Mouse (Mus musculus) frontal cortex, postnatal 14 days (tissue): ENCODE measurements around the gene Tex22.

ENCODE experiments used
- DNase-seq, 2 experiments: peaks; one replicate each; pipeline ENCODE4 v3.0.0; 2022; ENCODE audit warnings: low spot score in 2 of 2

Gene Tex22

GRCm38 (mm10) chr12:113074329-113075062 lies at the start of gene Tex22:
TSS of gene Tex22 (plus strand) at chr12:113074502.
- peak; percentile 78 to 82 for DNase-seq

- no peak for DNase-seq
Observed at GRCm38 (mm10) chr12:113026557-113026956, 47.7 kb upstream of the Tex22 start.

GRCm38 (mm10) chr12:113027495-113027894 lies 46.8 kb upstream of the Tex22 start:
- no peak for DNase-seq

GRCm38 (mm10) chr12:113028067-113028466 lies 46.2 kb upstream of the Tex22 start:
- no peak for DNase-seq

- DNase-seq, result no peak
Observed at GRCm38 (mm10) chr12:113028898-113029297, 45.4 kb upstream of the Tex22 start.

GRCm38 (mm10) chr12:113030046-113030445 lies 44.3 kb upstream of the Tex22 start:
- no peak for DNase-seq

- no peak for DNase-seq
Observed at GRCm38 (mm10) chr12:113030993-113031392, 43.3 kb upstream of the Tex22 start.

- no peak for DNase-seq
Observed at GRCm38 (mm10) chr12:113031441-113031840, 42.9 kb upstream of the Tex22 start.

GRCm38 (mm10) chr12:113032296-113033250 lies 41.7 kb upstream of the Tex22 start:
- DNase-seq, result no peak

GRCm38 (mm10) chr12:113035093-113035492 lies 39.2 kb upstream of the Tex22 start:
- no peak for DNase-seq

- no peak for DNase-seq
Observed at GRCm38 (mm10) chr12:113036996-113037395, 37.3 kb upstream of the Tex22 start.

- DNase-seq, result no peak
Observed at GRCm38 (mm10) chr12:113038414-113038813, 35.9 kb upstream of the Tex22 start.

GRCm38 (mm10) chr12:113041481-113042439 lies 32.5 kb upstream of the Tex22 start:
- peak; percentile 52 to 63 for DNase-seq

GRCm38 (mm10) chr12:113042543-113042942 lies 31.8 kb upstream of the Tex22 start:
- DNase-seq, result no peak

- no peak for DNase-seq
Observed at GRCm38 (mm10) chr12:113044916-113045677, 29.2 kb upstream of the Tex22 start.

- no peak for DNase-seq
Observed at GRCm38 (mm10) chr12:113046861-113047260, 27.4 kb upstream of the Tex22 start.

- DNase-seq, result no peak
Observed at GRCm38 (mm10) chr12:113048103-113048502, 26.2 kb upstream of the Tex22 start.

- DNase-seq, result no peak
Observed at GRCm38 (mm10) chr12:113049836-113050235, 24.5 kb upstream of the Tex22 start.

- no peak for DNase-seq
Observed at GRCm38 (mm10) chr12:113050671-113051070, 23.6 kb upstream of the Tex22 start.

- no peak for DNase-seq
Observed at GRCm38 (mm10) chr12:113051628-113052403, 22.5 kb upstream of the Tex22 start.
